Mouse (Mus musculus): Measurements from ENCODE around the gene Adgrg2.

DNA sequence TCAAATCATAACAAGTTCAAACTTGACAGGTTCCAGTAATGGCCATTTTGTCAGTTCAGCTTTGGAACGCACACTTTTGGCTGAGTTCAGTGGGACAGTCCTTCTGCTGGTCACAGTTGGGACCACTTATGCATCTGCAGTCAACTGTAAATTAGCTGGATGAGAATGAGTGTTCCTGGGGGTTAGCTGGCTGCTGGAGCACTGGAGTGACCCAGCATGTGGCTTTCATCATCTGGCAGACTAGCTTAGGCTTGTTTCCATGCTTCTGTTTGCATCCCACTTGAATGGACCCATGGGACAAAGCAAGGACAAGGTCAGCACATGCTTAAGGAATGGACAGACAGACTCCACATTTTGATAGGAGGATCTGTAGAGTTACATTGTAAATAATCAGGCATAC, 33.2 kb downstream of the Adgrg2 start:
- TF ChIP-seq CTCF (IDR thresholded peaks at IDR 0.05; ENCODE audit: borderline replicate concordance, insufficient read depth, low read length) (no peak), POLR2A (IDR thresholded peaks at IDR 0.05; ENCODE audit: low read depth, low read length) (no peak)

Data from embryonic fibroblast, embryonic 13.5 days (primary cell).